Mouse (Mus musculus) ES-E14 (cell line): ENCODE measurements at regions not wholly inside any gene's neighbourhood (a gene's known extent, or its start where the extent isn't known, plus 50 kb on each side); places are given as distances from the start of the nearest gene placed in this dataset.

Experiments used
- DNase-seq: peaks from one replicate; pipeline ENCODE4 v3.0.0-alpha.2; 2013; ENCODE audit warnings: low read depth, low spot score
- H3K27ac ChIP-seq: 2 replicates; pipeline ENCODE4 v1.5.1; 2012; ENCODE audit warnings: low read depth, mild to moderate bottlenecking, low read length, moderate library complexity, mixed read lengths; ENCODE audit not compliant: poor library complexity, insufficient read depth, severe bottlenecking
- H3K36me3 ChIP-seq: 2 replicates; pipeline ENCODE4 v1.6.1; 2012; ENCODE audit warnings: mild to moderate bottlenecking, low read length, moderate library complexity, mixed read lengths; ENCODE audit not compliant: control insufficient read depth, poor library complexity, insufficient read depth, severe bottlenecking
- H3K4me1 ChIP-seq, 2 experiments: fragments of 150-350 bp in 1 of 2; sonication (generic) in 1 of 2; 2 replicates each; pipeline ENCODE4 v1.6.1; 2012; ENCODE audit warnings: low read length in 2 of 2, mild to moderate bottlenecking in 1 of 2, mixed read lengths in 1 of 2; ENCODE audit not compliant: control insufficient read depth in 2 of 2, insufficient read depth in 2 of 2, poor library complexity in 1 of 2
- H3K4me3 ChIP-seq, 2 experiments: fragments of 150-350 bp in 1 of 2; sonication (generic) in 1 of 2; 2 replicates each; pipeline ENCODE4 v1.5.1; 2012; ENCODE audit warnings: low read length in 2 of 2, low read depth in 1 of 2, mild to moderate bottlenecking in 1 of 2, mixed read lengths in 1 of 2; ENCODE audit not compliant: insufficient read depth in 1 of 2, poor library complexity in 1 of 2, severe bottlenecking in 1 of 2
- H3K9ac ChIP-seq: 2 replicates; pipeline ENCODE4 v1.6.1; 2012; ENCODE audit warnings: low read depth, mild to moderate bottlenecking, low read length, mixed read lengths; ENCODE audit not compliant: poor library complexity, insufficient read depth, severe bottlenecking
- H3K9me3 ChIP-seq: fragments of 150-350 bp; sonication (generic); 2 replicates; pipeline ENCODE4 v1.6.1; 2012; ENCODE audit warnings: low read depth, mild to moderate bottlenecking, low read length; ENCODE audit not compliant: control insufficient read depth, insufficient read depth
- CHD2 ChIP-seq: IDR thresholded peaks from 2 replicates; pipeline ENCODE4 v1.6.1; 2014; ENCODE audit warnings: mild to moderate bottlenecking, low read depth, low read length, inconsistent platforms
- HCFC1 ChIP-seq: IDR thresholded peaks from 2 replicates; pipeline ENCODE4 v1.6.1; 2012; ENCODE audit warnings: low read length, inconsistent platforms, borderline replicate concordance; ENCODE audit not compliant: insufficient read depth
- MAFK ChIP-seq: IDR thresholded peaks from 2 replicates; pipeline ENCODE4 v1.6.1; 2014; ENCODE audit warnings: mild to moderate bottlenecking, low read depth, low read length, inconsistent platforms; ENCODE audit not compliant: insufficient read depth
- ZC3H11A ChIP-seq: IDR thresholded peaks from 2 replicates; pipeline ENCODE4 v1.6.1; 2012; ENCODE audit warnings: low read depth, mild to moderate bottlenecking, inconsistent platforms, low read length, borderline replicate concordance
- ZNF384 ChIP-seq: IDR thresholded peaks from 2 replicates; pipeline ENCODE4 v1.6.1; 2012; ENCODE audit warnings: low read depth, low read length, inconsistent platforms
- in situ Hi-C, 2 experiments: fragments of 600-800 bp; cut with MboI; formaldehyde crosslinking; loops; one replicate each; pipeline ENCODE4 v1.15.1; 2025; ENCODE audit warnings: low sequenced_read_pairs in 2 of 2, inconsistent platforms in 1 of 2; ENCODE audit not compliant: unreplicated experiment in 2 of 2

GRCm38 (mm10) chr13:71000422-71001008 is 158.9 kb upstream of the Adamts16 start:
- Histone ChIP-seq H3K36me3 (no peaks in the 10 kb centered on the region), H3K9ac (no peak overlapping the region), H3K4me3 (no peak overlapping the region), H3K4me1 (no peaks in the 10 kb centered on the region), H3K27ac (no peak overlapping the region), H3K9me3 (no peaks in the 10 kb centered on the region)
- in situ Hi-C loops = loop anchor here in 1 of 2 experiments (5.0 kb wide), 1 partner anchor 358 kb away; no protein-coding TSS in a partner anchor
- no peak for DNase-seq
- no peak for TF ChIP-seq HCFC1
- no peak for TF ChIP-seq ZNF384
- no peak for TF ChIP-seq CHD2
- no peak for TF ChIP-seq ZC3H11A
- TF ChIP-seq MAFK = no peak

DNA sequence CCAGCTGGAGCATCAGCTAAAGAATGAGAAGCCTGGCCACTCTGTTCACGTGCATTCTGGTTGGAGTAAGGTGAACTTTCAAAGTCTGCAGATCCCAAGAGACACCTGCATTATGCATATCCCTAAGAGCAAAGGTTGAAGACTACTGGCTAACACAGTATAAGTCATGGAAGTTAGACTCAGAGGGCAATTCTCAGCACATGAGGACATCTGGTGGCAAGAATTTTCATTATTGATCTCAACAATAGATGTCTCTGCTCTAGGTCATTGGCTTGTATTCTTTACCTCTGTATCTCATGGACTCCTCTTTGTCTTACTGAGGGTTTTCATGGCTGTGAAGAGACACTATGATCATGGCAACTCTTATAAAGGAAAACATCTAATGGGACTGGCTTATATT is 151.9 kb upstream of the Adamts16 start:
- in situ Hi-C loops = loop anchor here in 1 of 2 experiments (25.0 kb wide), 1 partner anchor 356 kb away; the partner anchor contains the start of gene Ice1
- Histone ChIP-seq H3K9ac (no peak overlapping the region), H3K4me3 (no peak overlapping the region), H3K4me1 (no peaks in the 10 kb centered on the region), H3K9me3 (no peaks in the 10 kb centered on the region), H3K27ac (no peak overlapping the region), H3K36me3 (no peaks in the 10 kb centered on the region)
- no peak for DNase-seq
- no peak for TF ChIP-seq ZNF384
- no peak for TF ChIP-seq CHD2
- no peak for TF ChIP-seq MAFK
- TF ChIP-seq HCFC1 = no peak
- no peak for TF ChIP-seq ZC3H11A

DNA sequence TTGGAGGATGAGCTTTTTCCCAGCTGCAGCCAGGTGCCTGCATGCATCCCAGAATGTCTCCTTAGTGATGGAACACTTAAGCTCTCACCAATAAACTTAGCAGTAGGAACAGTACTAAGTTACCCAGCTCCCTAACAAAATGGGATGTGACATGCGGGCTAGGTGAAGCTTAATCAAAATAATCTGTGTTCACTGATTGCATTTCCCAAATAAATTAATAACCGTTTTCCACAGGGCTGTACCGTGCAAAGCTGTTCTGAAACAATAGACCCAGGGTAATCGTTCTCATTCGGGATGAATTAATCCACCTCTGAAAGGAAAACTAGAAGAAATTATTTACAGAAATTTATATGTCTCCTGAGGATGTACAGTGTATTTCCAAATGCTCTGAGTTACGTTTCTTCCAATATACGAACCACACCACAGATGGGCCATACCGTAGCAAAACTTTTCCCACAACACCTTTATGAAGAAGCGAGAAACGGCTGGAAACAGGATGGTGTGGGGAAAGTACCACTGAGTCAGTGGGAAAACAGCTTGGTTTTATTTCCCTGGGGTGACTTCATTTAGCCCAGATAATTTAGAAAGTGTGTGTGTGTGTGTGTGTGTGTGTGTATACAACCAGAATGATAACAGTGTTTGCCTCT is 148.5 kb upstream of the Adamts16 start:
- TF ChIP-seq HCFC1 = no peak
- TF ChIP-seq ZC3H11A = no peak
- no peak for TF ChIP-seq MAFK
- TF ChIP-seq CHD2 = no peak
- no peak for TF ChIP-seq ZNF384
- H3K27ac ChIP-seq = no peak overlapping the region
- DNase-seq = no peak
- no peak overlapping the region for H3K4me3 ChIP-seq
- in situ Hi-C loops = loop anchor here in 1 of 2 experiments (25.0 kb wide), 1 partner anchor 353 kb away; the partner anchor contains the start of gene Ice1
- no peaks in the 10 kb centered on the region for H3K36me3 ChIP-seq
- no peaks in the 10 kb centered on the region for H3K9me3 ChIP-seq
- H3K4me1 ChIP-seq = no peaks in the 10 kb centered on the region
- H3K9ac ChIP-seq = no peak overlapping the region

GRCm38 (mm10) chr13:70979344-70979743 is 137.7 kb upstream of the Adamts16 start:
- in situ Hi-C loops = loop anchor here in 1 of 2 experiments (25.0 kb wide), 1 partner anchor 342 kb away; the partner anchor contains the start of gene Ice1
- Histone ChIP-seq H3K4me1 (no peaks in the 10 kb centered on the region), H3K4me3 (no peak overlapping the region), H3K27ac (no peak overlapping the region), H3K9me3 (no peaks in the 10 kb centered on the region), H3K9ac (no peak overlapping the region), H3K36me3 (no peaks in the 10 kb centered on the region)
- TF ChIP-seq MAFK = no peak
- no peak for TF ChIP-seq CHD2
- no peak for TF ChIP-seq HCFC1
- no peak for TF ChIP-seq ZNF384
- DNase-seq = peak; percentile 59
